Mouse (Mus musculus) forebrain, embryonic 13.5 days (tissue): Measurements from ENCODE around the gene Ccdc71l. TPM values are rescaled to one million over a fixed set of nuclear protein-coding genes. Genes with fewer than 3 reads are reported as not detected.
A peak's percentile ranks its signal among the peaks of the same experiment; 100 is the strongest.

ENCODE experiments used
- ATAC-seq: fragments of 200-750 bp; cut with Nextera tagmentation; 2 replicates; pipeline ENCODE4 v1.8.0; 2017
- H3K27ac ChIP-seq: fragments of 300-500 bp; sonication (generic); 2 replicates; pipeline ENCODE4 v1.5.1; 2015; ENCODE audit warnings: inconsistent platforms, mild to moderate bottlenecking, moderate library complexity
- H3K27me3 ChIP-seq: fragments of 300-500 bp; sonication (generic); 2 replicates; pipeline ENCODE4 v1.6.1; 2015; ENCODE audit warnings: mild to moderate bottlenecking, inconsistent platforms
- H3K36me3 ChIP-seq: fragments of 300-500 bp; sonication (generic); 2 replicates; pipeline ENCODE4 v1.6.1; 2015; ENCODE audit warnings: mild to moderate bottlenecking, inconsistent platforms; ENCODE audit not compliant: poor library complexity, severe bottlenecking
- H3K4me1 ChIP-seq: fragments of 300-500 bp; sonication (generic); 2 replicates; pipeline ENCODE4 v1.6.1; 2015; ENCODE audit warnings: inconsistent platforms
- H3K4me2 ChIP-seq: fragments of 300-500 bp; sonication (generic); 2 replicates; pipeline ENCODE4 v1.6.1; 2015; ENCODE audit warnings: inconsistent platforms, mild to moderate bottlenecking, moderate library complexity
- H3K4me3 ChIP-seq: fragments of 300-500 bp; sonication (generic); 2 replicates; pipeline ENCODE4 v1.5.1; 2015; ENCODE audit warnings: mild to moderate bottlenecking, inconsistent platforms
- H3K9ac ChIP-seq: fragments of 300-500 bp; sonication (generic); 2 replicates; pipeline ENCODE4 v1.6.1; 2015; ENCODE audit warnings: mild to moderate bottlenecking, inconsistent platforms
- H3K9me3 ChIP-seq: fragments of 300-500 bp; sonication (generic); replicated peaks from 2 replicates; pipeline ENCODE4 v1.6.1; 2016; ENCODE audit warnings: inconsistent platforms
- WGBS: fragments of 180-500 bp; shearing (Covaris S2); methylation state at CpG from one replicate; pipeline ENCODE4 v1.1.7; 2015; 5-methylcytosine and 5-hydroxymethylcytosine counted together
- polyA plus RNA-seq: library from polyadenylated mRNA; unstranded; fragments of >200 nt; fragmentation: Nextera tagmentation; extraction: Ambion mirVana; gene quantifications from 2 replicates; pipeline ENCODE4 v1.2.1, GENCODE M21; 2015

Gene Ccdc71l
- polyA plus RNA-seq: 2.3 and 2.7 TPM in 2 replicates

DNA sequence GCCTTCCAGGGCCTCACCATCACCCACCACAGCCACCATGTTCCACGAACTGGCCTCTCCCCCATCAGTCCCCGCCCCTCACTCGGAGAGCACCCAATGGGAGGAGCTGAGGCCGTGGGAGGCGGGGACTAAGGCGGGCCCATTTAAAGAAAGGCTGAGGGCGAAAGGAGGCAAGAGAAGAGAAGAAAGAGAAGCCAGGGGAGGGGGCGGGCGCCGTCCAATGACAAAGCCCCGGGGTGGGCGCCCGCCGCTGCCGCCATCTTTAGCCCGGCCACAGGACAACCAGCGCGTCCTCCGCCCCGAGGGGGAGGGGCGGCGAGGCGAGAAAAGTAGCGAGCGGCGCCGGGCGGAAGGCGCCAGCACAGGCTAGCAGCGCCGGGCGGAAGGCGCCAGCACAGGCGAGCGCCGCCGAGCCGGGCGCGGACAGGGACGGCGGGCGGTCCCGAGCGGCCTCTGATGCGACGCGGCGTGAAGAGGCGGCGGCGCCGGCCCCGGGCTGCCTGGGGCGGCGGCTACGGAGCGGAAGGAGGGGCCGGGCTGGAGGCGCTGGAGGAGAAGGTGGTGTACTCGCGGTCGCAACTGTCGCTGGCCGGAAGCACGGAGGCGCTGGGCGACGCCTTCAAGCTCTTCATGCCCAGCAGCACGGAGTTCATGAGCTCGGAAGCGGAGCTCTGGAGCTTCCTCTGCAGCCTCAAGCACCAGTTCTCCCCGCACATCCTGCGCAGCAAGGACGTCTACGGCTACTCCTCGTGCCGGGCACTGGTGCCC is at the start of gene Ccdc71l:
Ccdc71l (plus strand) TSS at position 177 of the 768 bp plus-strand sequence.
- Histone ChIP-seq H3K27ac (peak within 1 kb of the TSS; percentile 95), H3K4me2 (peak within 1 kb of the TSS; percentile 80), H3K4me3 (peak within 1 kb of the TSS; percentile 81), H3K27me3 (no peaks in the 10 kb centered on the region), H3K36me3 (peaks cover 2% of the 10 kb centered on the region; the same call in 1 of the 2 replicates), H3K9ac (peak within 1 kb of the TSS; percentile 97), H3K4me1 (peaks cover 25% of the 10 kb centered on the region), H3K9me3 (no peaks in the 10 kb centered on the region)
- ATAC-seq: peak; percentile 92
- WGBS: 1% methylated on average over 70 of the region's 78 CpGs

DNA sequence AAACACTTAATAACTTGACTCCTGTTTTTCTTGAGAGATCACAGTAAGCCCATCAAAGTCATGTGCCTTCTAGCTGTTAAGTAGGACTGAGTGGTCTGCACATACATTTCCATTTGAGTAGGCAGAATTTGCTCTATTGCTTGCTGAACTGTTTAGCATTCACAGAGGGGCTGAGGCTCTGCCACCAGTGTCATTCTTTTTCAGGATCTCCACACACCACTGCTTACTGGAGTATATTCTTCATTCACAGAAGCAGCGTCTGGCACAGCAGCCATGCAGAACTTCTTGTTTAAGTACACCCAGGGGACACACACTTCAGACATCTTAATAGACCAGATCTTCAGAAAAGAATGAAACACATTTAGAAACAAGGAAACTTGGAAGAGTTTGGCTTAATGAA is 39.4 kb upstream of the Ccdc71l start:
- Histone ChIP-seq H3K9me3 (no peaks in the 10 kb centered on the region), H3K4me2 (no peak overlapping the region), H3K4me3 (no peak overlapping the region), H3K4me1 (no peaks in the 10 kb centered on the region), H3K9ac (no peak overlapping the region), H3K27me3 (no peaks in the 10 kb centered on the region), H3K27ac (no peak overlapping the region), H3K36me3 (no peaks in the 10 kb centered on the region)
- ATAC-seq: no peak
- WGBS: 54% methylated on average over 1 of the region's 1 CpGs

GRCm38 (mm10) chr12:32343487-32343886 is 35.0 kb upstream of the Ccdc71l start:
- Histone ChIP-seq H3K27me3 (no peaks in the 10 kb centered on the region), H3K9ac (no peak overlapping the region), H3K36me3 (no peaks in the 10 kb centered on the region), H3K4me2 (no peak overlapping the region), H3K9me3 (no peaks in the 10 kb centered on the region), H3K4me1 (no peaks in the 10 kb centered on the region), H3K4me3 (no peak overlapping the region), H3K27ac (no peak overlapping the region)
- ATAC-seq: no peak
- WGBS: 68% methylated on average over 1 of the region's 1 CpGs

- no peaks in the 10 kb centered on the region for H3K27me3 ChIP-seq
- no peak overlapping the region for H3K9ac ChIP-seq
- no peak overlapping the region for H3K4me3 ChIP-seq
- H3K27ac ChIP-seq: no peak overlapping the region
- no peaks in the 10 kb centered on the region for H3K9me3 ChIP-seq
- no peak overlapping the region for H3K4me2 ChIP-seq
- H3K4me1 ChIP-seq: no peaks in the 10 kb centered on the region
- ATAC-seq: no peak
- H3K36me3 ChIP-seq: no peaks in the 10 kb centered on the region
- 93% methylated on average over 4 of the region's 4 CpGs for WGBS
These were observed 32.4 kb upstream of the Ccdc71l start for GRCm38 (mm10) chr12:32346121-32346520.

DNA sequence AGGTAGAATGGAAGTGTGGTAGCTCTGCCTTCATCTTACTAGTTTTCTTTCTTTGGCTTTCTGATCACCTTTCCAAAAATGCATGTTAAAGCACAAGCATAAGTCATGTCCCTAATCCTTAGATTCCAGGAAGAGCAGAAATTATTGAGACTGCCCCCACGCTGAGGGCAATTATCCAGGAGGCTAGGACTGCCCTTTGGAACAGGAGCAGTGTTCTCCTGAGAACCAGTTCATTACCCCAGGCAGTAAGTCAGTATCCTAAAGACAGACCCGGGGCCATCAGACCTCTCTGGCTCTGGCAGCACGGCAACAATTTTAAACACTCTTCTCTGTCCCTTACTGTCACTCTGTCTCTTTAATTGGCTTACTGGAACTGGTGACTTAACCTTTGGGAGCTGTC is 30.0 kb upstream of the Ccdc71l start:
- H3K27me3 ChIP-seq: no peaks in the 10 kb centered on the region
- H3K36me3 ChIP-seq: no peaks in the 10 kb centered on the region
- H3K4me2 ChIP-seq: no peak overlapping the region
- H3K27ac ChIP-seq: no peak overlapping the region
- H3K4me1 ChIP-seq: no peaks in the 10 kb centered on the region
- H3K9me3 ChIP-seq: no peaks in the 10 kb centered on the region
- H3K4me3 ChIP-seq: no peak overlapping the region
- no peak for ATAC-seq
- WGBS: 79% methylated on average over 3 of the region's 3 CpGs
- H3K9ac ChIP-seq: no peak overlapping the region

DNA sequence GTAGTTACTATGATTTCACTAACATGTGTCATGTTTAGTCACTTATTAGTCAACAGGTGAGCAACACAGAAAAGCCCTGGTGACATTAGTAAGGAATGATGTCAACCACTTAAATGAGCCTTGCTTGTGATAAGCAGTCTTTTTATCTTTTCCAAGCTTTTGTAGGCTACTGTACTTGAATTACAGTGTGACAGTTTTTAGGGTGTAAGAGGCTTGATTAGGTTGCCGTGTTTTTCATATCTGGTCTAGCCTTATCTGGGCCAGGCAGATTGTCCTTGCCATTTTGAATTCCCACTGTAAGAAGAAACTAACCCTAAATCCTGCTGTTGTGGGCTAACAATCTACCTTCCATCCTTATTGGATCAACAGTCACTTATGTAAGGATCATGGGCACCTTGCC is 26.6 kb upstream of the Ccdc71l start:
- H3K36me3 ChIP-seq: no peaks in the 10 kb centered on the region
- no peak overlapping the region for H3K27ac ChIP-seq
- no peaks in the 10 kb centered on the region for H3K4me1 ChIP-seq
- H3K4me2 ChIP-seq: no peak overlapping the region
- no peak overlapping the region for H3K9ac ChIP-seq
- WGBS: 94% methylated on average over 1 of the region's 1 CpGs
- H3K27me3 ChIP-seq: no peaks in the 10 kb centered on the region
- no peaks in the 10 kb centered on the region for H3K9me3 ChIP-seq
- no peak for ATAC-seq
- no peak overlapping the region for H3K4me3 ChIP-seq

DNA sequence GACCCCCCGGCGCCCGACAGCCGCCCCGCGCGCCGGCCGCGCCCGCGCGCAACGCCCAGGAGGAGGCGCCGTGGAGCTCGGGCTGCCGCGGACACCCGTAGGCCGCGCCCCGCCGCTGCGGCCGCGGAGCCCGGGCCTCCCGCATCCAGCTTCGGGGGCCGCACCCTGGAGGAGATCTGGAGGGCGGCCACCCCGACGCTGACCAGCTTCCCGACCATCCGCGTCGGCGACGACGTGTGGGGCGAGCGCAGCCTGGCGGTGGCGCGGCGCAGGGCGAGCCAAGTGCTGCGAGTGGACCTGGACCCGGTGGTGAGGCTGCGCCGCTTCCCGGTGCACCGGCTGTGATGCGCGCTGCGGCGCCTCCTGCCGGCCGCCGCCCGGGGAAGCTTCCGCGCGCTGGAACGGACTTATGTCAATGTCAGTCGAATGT is 807 bp downstream of the Ccdc71l start:
- Histone ChIP-seq H3K4me1 (peaks cover 25% of the 10 kb centered on the region), H3K36me3 (peaks cover 2% of the 10 kb centered on the region; the same call in 1 of the 2 replicates), H3K4me3 (peak overlapping the region; percentile 81), H3K9me3 (no peaks in the 10 kb centered on the region), H3K9ac (peak overlapping the region; percentile 97), H3K27me3 (no peaks in the 10 kb centered on the region), H3K27ac (peak overlapping the region; percentile 95), H3K4me2 (peak overlapping the region; percentile 80)
- under 1% methylated on average over 58 of the region's 67 CpGs for WGBS
- ATAC-seq: peak; percentile 85

GRCm38 (mm10) chr12:32379731-32380130 is 1.2 kb downstream of the Ccdc71l start:
- 4% methylated on average over 28 of the region's 28 CpGs for WGBS
- no peak for ATAC-seq

GRCm38 (mm10) chr12:32380457-32380856 is 2.0 kb downstream of the Ccdc71l start:
- no peak for ATAC-seq
- Histone ChIP-seq H3K27ac (no peak overlapping the region), H3K9ac (no peak overlapping the region), H3K4me1 (peaks cover 25% of the 10 kb centered on the region), H3K36me3 (peaks cover 2% of the 10 kb centered on the region; the same call in 1 of the 2 replicates), H3K27me3 (no peaks in the 10 kb centered on the region), H3K4me3 (peak overlapping the region; percentile 81), H3K9me3 (no peaks in the 10 kb centered on the region), H3K4me2 (peak overlapping the region; percentile 80)
- WGBS: 80% methylated on average over 3 of the region's 3 CpGs

More at GRCm38 (mm10) chr12:32379731-32380130, 1.2 kb downstream of the Ccdc71l start:
- Histone ChIP-seq H3K27ac (peak overlapping the region; percentile 95), H3K9ac (peak overlapping the region; percentile 97), H3K4me2 (peak overlapping the region; percentile 80), H3K4me1 (peaks cover 25% of the 10 kb centered on the region), H3K9me3 (no peaks in the 10 kb centered on the region), H3K27me3 (no peaks in the 10 kb centered on the region), H3K36me3 (peaks cover 2% of the 10 kb centered on the region; the same call in 1 of the 2 replicates), H3K4me3 (peak overlapping the region; percentile 81)

- Histone ChIP-seq H3K4me2 (peak overlapping the region; percentile 80), H3K4me1 (peaks cover 25% of the 10 kb centered on the region), H3K27me3 (no peaks in the 10 kb centered on the region), H3K4me3 (peak overlapping the region; percentile 81), H3K36me3 (peaks cover 2% of the 10 kb centered on the region; the same call in 1 of the 2 replicates), H3K9me3 (no peaks in the 10 kb centered on the region), H3K9ac (no peak overlapping the region), H3K27ac (no peak overlapping the region)
- WGBS: 90% methylated on average over 2 of the region's 2 CpGs
- ATAC-seq: no peak
These were observed 2.5 kb downstream of the Ccdc71l start for GRCm38 (mm10) chr12:32381011-32381410.

DNA sequence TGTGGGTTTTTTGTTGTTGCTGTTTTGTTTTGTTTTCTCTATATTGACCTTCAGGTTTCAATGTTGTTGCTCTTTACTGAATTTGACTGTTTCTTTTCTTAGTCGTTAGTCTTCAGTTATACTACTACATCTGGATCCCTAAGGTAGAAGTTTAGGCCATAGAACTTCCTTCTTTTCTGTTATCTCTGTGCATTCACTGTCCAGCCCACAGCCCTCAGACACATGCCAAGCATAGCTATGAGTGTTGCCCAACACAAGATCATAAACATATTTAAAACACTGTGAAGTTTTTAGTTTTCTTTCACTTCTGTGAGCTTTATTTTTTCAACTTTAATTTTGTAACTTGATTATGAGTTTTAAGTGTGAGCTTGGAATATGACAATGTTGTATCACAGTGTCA is 41.0 kb downstream of the Ccdc71l start:
- no peak overlapping the region for H3K4me2 ChIP-seq
- H3K9me3 ChIP-seq: no peaks in the 10 kb centered on the region; the same call in 1 of the 2 replicates
- 83% methylated on average over 1 of the region's 1 CpGs for WGBS
- H3K4me3 ChIP-seq: no peak overlapping the region
- H3K27ac ChIP-seq: no peak overlapping the region
- H3K9ac ChIP-seq: no peak overlapping the region
- H3K27me3 ChIP-seq: no peaks in the 10 kb centered on the region
- H3K4me1 ChIP-seq: no peaks in the 10 kb centered on the region
- no peaks in the 10 kb centered on the region for H3K36me3 ChIP-seq
- no peak for ATAC-seq

DNA sequence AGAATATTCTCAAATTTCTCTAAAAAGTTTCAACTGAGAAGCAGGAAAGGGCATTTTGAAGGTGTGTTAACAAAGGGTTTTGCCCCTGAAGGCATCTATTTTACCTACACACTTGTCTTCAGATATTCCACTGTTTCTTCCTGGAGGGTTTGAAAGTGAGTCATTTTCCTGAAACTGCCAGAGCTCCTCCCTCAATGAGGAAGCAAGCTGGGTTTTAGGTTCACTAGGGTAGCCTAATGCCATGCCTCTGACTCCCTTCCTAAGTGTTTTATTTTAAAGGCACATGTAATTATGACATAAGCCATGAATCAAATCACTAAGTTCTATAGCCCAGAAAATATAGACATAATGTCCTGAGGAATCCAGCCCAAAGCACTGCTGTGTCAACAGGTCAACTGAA is 49.3 kb downstream of the Ccdc71l start:
- Histone ChIP-seq H3K9me3 (no peaks in the 10 kb centered on the region; the same call in 1 of the 2 replicates), H3K36me3 (no peaks in the 10 kb centered on the region), H3K4me2 (no peak overlapping the region), H3K27me3 (no peaks in the 10 kb centered on the region), H3K4me1 (no peaks in the 10 kb centered on the region), H3K9ac (no peak overlapping the region), H3K27ac (no peak overlapping the region), H3K4me3 (no peak overlapping the region)
- ATAC-seq: no peak
